Mouse (Mus musculus): ENCODE measurements around the gene Rnf167. TPM values are rescaled to one million over a fixed set of nuclear protein-coding genes. Genes with fewer than 3 reads are reported as not detected.
A peak's percentile ranks its signal among the peaks of the same experiment; 100 is the strongest.

Gene Rnf167
- polyA plus RNA-seq, 1 experiment from 2014 or later = 73.6 TPM

DNA sequence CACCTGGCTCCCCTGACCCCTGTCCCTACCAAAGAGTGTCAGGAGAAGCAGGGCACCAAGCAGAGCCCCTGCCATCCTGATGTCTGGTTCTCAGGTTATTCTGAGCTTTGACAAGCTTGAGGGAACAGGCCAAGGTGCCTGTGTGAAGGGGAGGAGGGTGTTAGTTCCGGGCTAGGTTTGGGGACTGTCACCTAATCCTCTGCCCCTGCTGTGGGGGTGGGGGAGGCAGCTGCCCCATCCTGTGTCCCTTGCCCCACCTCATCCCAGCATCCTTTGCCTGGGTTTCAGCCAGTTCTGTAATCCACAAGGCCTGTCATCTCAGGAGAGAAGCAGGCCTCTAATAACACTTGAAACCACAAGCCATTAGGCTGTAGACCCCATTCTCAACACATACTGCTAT, 27.9 kb upstream of the Rnf167 start, which contains the start of gene Chrne:
Gene Chrne, minus strand, starts transcription at position 116 of the 400 bp plus-strand sequence.
- ATAC-seq = no peak
- no peak within 1 kb of the TSS for H3K9ac ChIP-seq
- no peak within 1 kb of the TSS for H3K4me3 ChIP-seq
- H3K27ac ChIP-seq = no peak within 1 kb of the TSS
- no peaks in the 10 kb centered on the region for H3K9me3 ChIP-seq (replicated peaks)
- peaks cover 41% of the 10 kb centered on the region for H3K4me1 ChIP-seq
- H3K36me3 ChIP-seq = no peaks in the 10 kb centered on the region
- H3K27me3 ChIP-seq (replicated peaks) = peaks cover 20% of the 10 kb centered on the region
- 52% methylated on average over 1 of the region's 1 CpGs for WGBS (ENCODE audit: insufficient replicate concordance)
- no peak within 1 kb of the TSS for H3K4me2 ChIP-seq

DNA sequence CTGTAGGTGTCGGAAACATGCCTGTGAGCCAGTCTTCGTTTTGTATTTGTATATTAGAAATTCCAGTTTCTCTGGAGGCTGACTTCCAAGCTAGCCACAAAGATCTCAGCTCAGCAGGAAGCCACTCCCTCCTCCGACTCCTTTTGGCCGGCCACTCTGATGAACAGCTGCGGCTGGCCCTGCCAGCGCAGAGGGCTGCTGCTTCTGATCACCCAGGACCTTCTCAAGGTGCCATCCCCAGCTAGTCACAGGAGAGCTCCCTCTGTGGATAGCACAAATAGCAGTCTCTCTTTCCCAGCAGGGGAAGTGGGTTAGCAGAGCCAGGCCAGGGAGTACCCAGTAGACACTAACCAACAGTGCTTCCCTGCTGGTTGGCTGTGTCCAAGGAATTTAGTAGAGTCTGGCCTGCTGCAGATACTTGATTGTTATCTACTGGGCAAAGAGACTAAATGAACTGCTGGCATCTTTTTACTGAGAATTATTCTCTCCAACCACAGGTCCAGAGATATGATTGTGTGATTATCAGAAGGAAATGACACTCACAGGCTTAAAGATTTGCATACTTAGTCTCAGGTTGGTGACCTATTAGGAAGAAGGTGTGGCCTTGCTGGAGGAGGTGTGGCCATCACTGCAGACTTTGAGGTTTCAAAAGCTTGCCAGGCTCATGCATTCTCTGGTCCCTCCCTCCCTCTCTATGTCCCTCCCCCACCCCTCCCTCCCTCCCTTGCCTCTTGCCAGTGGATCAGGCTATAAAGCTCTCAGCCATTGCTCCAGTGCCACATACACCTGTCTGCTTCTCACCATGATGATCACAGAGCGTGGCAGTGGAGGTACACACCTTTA, 24.8 kb upstream of the Rnf167 start:
- H3K27ac ChIP-seq = 0 out of 2 replicates have a peak overlapping the region, but pooled peaks have one; percentile 2
- ATAC-seq = peak; percentile 68
- no peak overlapping the region for H3K9ac ChIP-seq
- H3K4me1 ChIP-seq = peaks cover 26% of the 10 kb centered on the region
- no peak overlapping the region for H3K4me2 ChIP-seq
- H3K4me3 ChIP-seq = no peak overlapping the region
- WGBS (ENCODE audit: insufficient replicate concordance) = 47% methylated on average over 7 of the region's 7 CpGs
- H3K27me3 ChIP-seq (replicated peaks) = 0 out of 2 replicates have a peak, but pooled peaks cover 4% of the 10 kb centered on the region
- H3K36me3 ChIP-seq = no peaks in the 10 kb centered on the region
- no peaks in the 10 kb centered on the region for H3K9me3 ChIP-seq (replicated peaks)

DNA sequence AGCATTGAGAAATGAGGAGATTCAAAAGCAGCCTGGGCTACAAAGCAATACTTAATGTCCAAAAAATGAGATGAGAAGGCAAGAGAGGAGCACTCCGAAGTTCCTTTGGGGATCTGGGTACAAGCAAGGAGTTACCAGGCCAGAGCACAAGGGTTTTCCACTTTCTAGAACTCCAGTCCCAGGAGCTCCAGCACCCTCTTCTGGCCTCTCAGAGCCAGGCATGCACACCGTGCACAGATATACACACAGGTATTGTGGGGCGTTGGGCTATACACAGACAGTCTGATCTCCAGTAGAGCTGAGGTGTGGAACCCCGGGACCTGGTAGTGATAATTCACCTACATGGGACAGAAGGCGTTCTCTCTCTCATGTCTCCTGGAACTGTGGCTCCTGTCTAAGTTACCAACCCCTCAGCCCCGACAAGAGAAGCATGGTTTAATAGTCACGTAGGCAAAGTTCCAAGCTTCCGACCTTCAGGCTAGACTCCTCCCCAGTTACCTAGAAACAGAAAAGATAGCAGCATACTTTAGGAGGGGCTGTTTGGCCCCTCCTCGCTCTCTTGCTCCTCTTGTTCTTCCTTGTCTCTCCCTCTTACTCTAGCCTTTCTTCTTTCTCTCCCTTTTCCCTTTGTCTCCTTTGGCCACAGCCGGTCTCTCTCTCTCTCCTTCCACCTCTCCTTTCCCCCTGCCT, 23.8 kb upstream of the Rnf167 start:
- H3K4me3 ChIP-seq = no peak overlapping the region
- H3K27me3 ChIP-seq (replicated peaks) = 0 out of 2 replicates have a peak, but pooled peaks cover 3% of the 10 kb centered on the region
- no peak overlapping the region for H3K4me2 ChIP-seq
- H3K27ac ChIP-seq = no peak overlapping the region
- H3K4me1 ChIP-seq = peaks cover 26% of the 10 kb centered on the region
- no peak overlapping the region for H3K9ac ChIP-seq
- H3K36me3 ChIP-seq = no peaks in the 10 kb centered on the region
- 67% methylated on average over 10 of the region's 10 CpGs for WGBS (ENCODE audit: insufficient replicate concordance)
- 0 out of 2 replicates have a peak, but pooled peaks have one; percentile 34 for ATAC-seq
- H3K9me3 ChIP-seq (replicated peaks) = no peaks in the 10 kb centered on the region

GRCm38 (mm10) chr11:70625473-70625872, 21.6 kb upstream of the Rnf167 start:
- H3K9ac ChIP-seq = no peak overlapping the region
- ATAC-seq = no peak
- no peak overlapping the region for H3K27ac ChIP-seq
- H3K4me3 ChIP-seq = no peak overlapping the region
- 27% methylated on average over 4 of the region's 4 CpGs for WGBS (ENCODE audit: insufficient replicate concordance)
- H3K4me1 ChIP-seq = peaks cover 35% of the 10 kb centered on the region
- H3K9me3 ChIP-seq (replicated peaks) = no peaks in the 10 kb centered on the region
- H3K27me3 ChIP-seq (replicated peaks) = no peaks in the 10 kb centered on the region
- no peak overlapping the region for H3K4me2 ChIP-seq
- H3K36me3 ChIP-seq = no peaks in the 10 kb centered on the region

- Histone ChIP-seq H3K4me1 (peaks cover 32% of the 10 kb centered on the region), H3K27ac (no peak overlapping the region), H3K4me2 (no peak overlapping the region), H3K9me3 (replicated peaks) (no peaks in the 10 kb centered on the region), H3K36me3 (no peaks in the 10 kb centered on the region), H3K9ac (no peak overlapping the region), H3K4me3 (no peak overlapping the region), H3K27me3 (replicated peaks) (no peaks in the 10 kb centered on the region)
- WGBS (ENCODE audit: insufficient replicate concordance) = 57% methylated on average over 4 of the region's 4 CpGs
- no peak for ATAC-seq
These were observed 20.2 kb upstream of the Rnf167 start for GRCm38 (mm10) chr11:70626877-70627276.

DNA sequence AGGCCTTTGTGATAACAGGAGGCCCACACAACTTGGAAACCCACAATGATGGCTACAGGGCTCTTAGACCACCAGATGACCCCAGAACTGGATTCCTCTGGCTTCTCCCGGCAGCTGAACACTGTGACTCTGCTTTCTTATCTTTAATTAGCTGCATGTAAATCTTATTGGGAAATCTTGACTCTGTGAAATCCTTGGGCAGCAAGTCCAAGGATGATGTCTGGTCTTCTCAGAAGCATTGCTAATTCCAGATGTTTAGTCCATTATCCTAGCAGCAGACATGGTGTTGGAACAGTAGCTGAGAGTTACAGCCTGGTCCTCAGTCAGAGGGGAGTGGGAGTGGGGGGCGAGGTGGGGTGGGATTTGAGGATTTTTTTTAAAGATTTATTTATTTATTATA, 18.6 kb upstream of the Rnf167 start:
- ATAC-seq = no peak
- WGBS (ENCODE audit: insufficient replicate concordance) = 53% methylated on average over 2 of the region's 2 CpGs

GRCm38 (mm10) chr11:70629557-70629956, 17.5 kb upstream of the Rnf167 start:
- no peak overlapping the region for H3K4me3 ChIP-seq
- peaks cover 13% of the 10 kb centered on the region for H3K4me1 ChIP-seq
- peak overlapping the region; percentile 20; the same call in 1 of the 2 replicates for H3K27ac ChIP-seq
- H3K9me3 ChIP-seq (replicated peaks) = no peaks in the 10 kb centered on the region
- no peaks in the 10 kb centered on the region for H3K36me3 ChIP-seq
- H3K27me3 ChIP-seq (replicated peaks) = no peaks in the 10 kb centered on the region
- ATAC-seq = no peak
- no peak overlapping the region for H3K9ac ChIP-seq
- no peak overlapping the region for H3K4me2 ChIP-seq
- 28% methylated on average over 5 of the region's 5 CpGs for WGBS (ENCODE audit: insufficient replicate concordance)

More for the DNA sequence above, 18.6 kb upstream of the Rnf167 start:
- Histone ChIP-seq H3K36me3 (no peaks in the 10 kb centered on the region), H3K27me3 (replicated peaks) (no peaks in the 10 kb centered on the region), H3K4me1 (peaks cover 16% of the 10 kb centered on the region), H3K9ac (no peak overlapping the region), H3K4me3 (no peak overlapping the region), H3K4me2 (no peak overlapping the region), H3K27ac (no peak overlapping the region), H3K9me3 (replicated peaks) (no peaks in the 10 kb centered on the region)

DNA sequence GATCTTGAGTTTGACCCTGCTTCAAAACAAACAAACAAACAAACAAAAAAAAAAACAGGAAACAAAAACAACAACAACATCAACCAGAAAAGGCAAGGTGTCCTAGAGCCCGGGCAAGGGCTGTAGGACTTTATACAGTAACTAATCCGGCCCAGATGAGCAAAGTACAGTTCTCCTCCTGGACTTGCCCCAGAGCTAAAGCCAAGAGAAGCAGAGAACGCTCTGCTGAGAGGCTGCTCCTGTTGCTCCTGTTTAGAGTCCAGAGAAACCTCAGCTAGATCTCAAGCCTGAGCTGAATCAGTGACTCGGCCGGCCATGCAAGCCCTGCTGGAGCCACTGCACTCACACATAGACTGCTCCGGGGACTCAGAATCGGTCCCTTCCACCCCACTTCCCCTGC, 16.9 kb upstream of the Rnf167 start:
- H3K27me3 ChIP-seq (replicated peaks) = no peaks in the 10 kb centered on the region
- 30% methylated on average over 7 of the region's 7 CpGs for WGBS (ENCODE audit: insufficient replicate concordance)
- peak overlapping the region; percentile 34 for H3K27ac ChIP-seq
- H3K4me2 ChIP-seq = peak overlapping the region; percentile 19; the same call in 1 of the 2 replicates
- H3K4me3 ChIP-seq = no peak overlapping the region
- 0 out of 2 replicates have a peak, but pooled peaks have one; percentile 35 for ATAC-seq
- no peak overlapping the region for H3K9ac ChIP-seq
- H3K36me3 ChIP-seq = no peaks in the 10 kb centered on the region
- peaks cover 13% of the 10 kb centered on the region for H3K4me1 ChIP-seq
- no peaks in the 10 kb centered on the region for H3K9me3 ChIP-seq (replicated peaks)

GRCm38 (mm10) chr11:70635601-70636000, 11.4 kb upstream of the Rnf167 start:
- WGBS (ENCODE audit: insufficient replicate concordance) = 75% methylated on average over 4 of the region's 4 CpGs
- Histone ChIP-seq H3K9ac (no peak overlapping the region), H3K4me1 (peaks cover 42% of the 10 kb centered on the region), H3K9me3 (replicated peaks) (no peaks in the 10 kb centered on the region), H3K27ac (no peak overlapping the region), H3K4me3 (no peak overlapping the region), H3K27me3 (replicated peaks) (no peaks in the 10 kb centered on the region), H3K36me3 (no peaks in the 10 kb centered on the region), H3K4me2 (no peak overlapping the region)
- no peak for ATAC-seq

GRCm38 (mm10) chr11:70637764-70638163, 9.3 kb upstream of the Rnf167 start:
- Histone ChIP-seq H3K36me3 (peaks cover 1% of the 10 kb centered on the region), H3K4me2 (peak overlapping the region; percentile 67), H3K27me3 (replicated peaks) (no peaks in the 10 kb centered on the region), H3K9me3 (replicated peaks) (no peaks in the 10 kb centered on the region), H3K4me1 (peaks cover 53% of the 10 kb centered on the region), H3K4me3 (no peak overlapping the region), H3K9ac (peak overlapping the region; percentile 63; the same call in 1 of the 2 replicates), H3K27ac (peak overlapping the region; percentile 92)
- WGBS (ENCODE audit: insufficient replicate concordance) = 82% methylated on average over 1 of the region's 1 CpGs
- ATAC-seq = no peak

GRCm38 (mm10) chr11:70638293-70638692, 8.7 kb upstream of the Rnf167 start:
- Histone ChIP-seq H3K4me2 (peak overlapping the region; percentile 67), H3K9me3 (replicated peaks) (no peaks in the 10 kb centered on the region), H3K27me3 (replicated peaks) (no peaks in the 10 kb centered on the region), H3K36me3 (peaks cover 7% of the 10 kb centered on the region), H3K4me1 (peaks cover 53% of the 10 kb centered on the region), H3K4me3 (peak overlapping the region; percentile 35), H3K9ac (peak overlapping the region; percentile 63), H3K27ac (peak overlapping the region; percentile 92)
- WGBS (ENCODE audit: insufficient replicate concordance) = 37% methylated on average over 1 of the region's 1 CpGs
- ATAC-seq = no peak

- WGBS (ENCODE audit: insufficient replicate concordance) = 6% methylated on average over 5 of the region's 5 CpGs
- peak; percentile 93 for ATAC-seq
- H3K9ac ChIP-seq = peak within 1 kb of the TSS; percentile 63
These were observed 8.2 kb upstream of the Rnf167 start, which contains the start of gene Gp1ba for GRCm38 (mm10) chr11:70638714-70639278. Gp1ba (plus strand) TSS chr11:70639122.

More at GRCm38 (mm10) chr11:70638714-70639278, 8.2 kb upstream of the Rnf167 start, which contains the start of gene Gp1ba:
- Histone ChIP-seq H3K4me3 (peak within 1 kb of the TSS; percentile 35), H3K27ac (peak within 1 kb of the TSS; percentile 92), H3K4me2 (peak within 1 kb of the TSS; percentile 67), H3K4me1 (peaks cover 53% of the 10 kb centered on the region), H3K27me3 (replicated peaks) (no peaks in the 10 kb centered on the region), H3K9me3 (replicated peaks) (no peaks in the 10 kb centered on the region), H3K36me3 (peaks cover 11% of the 10 kb centered on the region)
